Mouse (Mus musculus): ENCODE data around the gene Vangl2. TPM values are rescaled to one million over a fixed set of nuclear protein-coding genes. Genes with fewer than 3 reads are reported as not detected.

The Vangl2 gene
- polyA plus RNA-seq, 1 experiment from 2014 or later: 0.89 TPM

DNA sequence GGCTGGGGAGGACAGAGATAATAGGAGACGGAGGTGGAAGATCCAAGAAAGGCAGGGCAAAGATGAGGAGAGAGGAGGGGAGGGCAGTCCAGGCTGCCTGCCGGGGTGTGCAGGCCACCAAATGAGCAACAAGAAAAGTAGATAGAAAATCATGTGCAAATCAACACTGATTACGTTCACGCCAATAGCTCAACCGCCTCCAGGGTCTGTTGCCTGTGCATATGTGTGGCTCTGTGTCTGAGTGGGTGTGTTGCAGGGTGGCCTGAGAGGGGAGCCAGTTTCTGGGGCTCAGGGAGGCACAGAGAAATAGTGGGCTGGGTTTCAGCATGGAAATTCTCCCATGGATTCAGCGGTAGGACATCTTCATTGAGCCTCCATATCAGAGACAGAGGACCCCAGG, 30.1 kb upstream of the Vangl2 start:
- Histone ChIP-seq H3K27ac (no peak overlapping the region), H3K4me1 (replicated peaks) (peaks cover 7% of the 10 kb centered on the region; the same call in 1 of the 2 replicates), H3K36me3 (no peaks in the 10 kb centered on the region), H3K9me3 (replicated peaks) (no peaks in the 10 kb centered on the region), H3K9ac (no peak overlapping the region), H3K4me2 (no peak overlapping the region), H3K4me3 (replicated peaks) (no peak overlapping the region), H3K27me3 (peaks cover 43% of the 10 kb centered on the region)
- DNase-seq: no peak
- WGBS (ENCODE audit: insufficient replicate concordance): 58% methylated on average over 6 of the region's 6 CpGs
- no peak for ATAC-seq (ENCODE audit: low read depth)

- no peak within 1 kb of the TSS for H3K4me3 ChIP-seq (replicated peaks)
- no peaks in the 10 kb centered on the region for H3K9me3 ChIP-seq (replicated peaks)
- H3K4me1 ChIP-seq (replicated peaks): peaks cover 7% of the 10 kb centered on the region; the same call in 1 of the 2 replicates
- WGBS (ENCODE audit: insufficient replicate concordance): 42% methylated on average over 2 of the region's 2 CpGs
- DNase-seq (no peak), ATAC-seq (ENCODE audit: low read depth) (no peak)
- no peak within 1 kb of the TSS for H3K4me2 ChIP-seq
- H3K27me3 ChIP-seq: peaks cover 51% of the 10 kb centered on the region
- H3K36me3 ChIP-seq: no peaks in the 10 kb centered on the region
- no peak within 1 kb of the TSS for H3K27ac ChIP-seq
- no peak within 1 kb of the TSS for H3K9ac ChIP-seq
These were observed 29.3 kb upstream of the Vangl2 start, which contains the start of gene Nhlh1 for GRCm38 (mm10) chr1:172057491-172057921. TSS of gene Nhlh1 (minus strand) at chr1:172057573.

GRCm38 (mm10) chr1:172056251-172056650, 28.0 kb upstream of the Vangl2 start:
- peaks cover 61% of the 10 kb centered on the region for H3K27me3 ChIP-seq

GRCm38 (mm10) chr1:172053541-172054440, 25.5 kb upstream of the Vangl2 start:
- DNase-seq: no peak
- Histone ChIP-seq H3K4me1 (replicated peaks) (peaks cover 7% of the 10 kb centered on the region; the same call in 1 of the 2 replicates), H3K27ac (no peak overlapping the region), H3K4me3 (replicated peaks) (peak overlapping the region; percentile 22), H3K4me2 (peak overlapping the region; percentile 38), H3K9ac (no peak overlapping the region), H3K36me3 (no peaks in the 10 kb centered on the region), H3K27me3 (peaks cover 65% of the 10 kb centered on the region), H3K9me3 (replicated peaks) (no peaks in the 10 kb centered on the region)
- WGBS (ENCODE audit: insufficient replicate concordance): 5% methylated on average over 42 of the region's 42 CpGs
- no peak for ATAC-seq (ENCODE audit: low read depth)

More at GRCm38 (mm10) chr1:172056251-172056650, 28.0 kb upstream of the Vangl2 start:
- H3K9ac ChIP-seq: no peak overlapping the region
- no peak for DNase-seq
- H3K4me2 ChIP-seq: no peak overlapping the region
- H3K4me3 ChIP-seq (replicated peaks): no peak overlapping the region
- H3K27ac ChIP-seq: no peak overlapping the region
- no peaks in the 10 kb centered on the region for H3K36me3 ChIP-seq
- H3K4me1 ChIP-seq (replicated peaks): peaks cover 7% of the 10 kb centered on the region; the same call in 1 of the 2 replicates
- WGBS (ENCODE audit: insufficient replicate concordance): 55% methylated on average over 4 of the region's 4 CpGs
- H3K9me3 ChIP-seq (replicated peaks): no peaks in the 10 kb centered on the region
- ATAC-seq (ENCODE audit: low read depth): no peak

- H3K4me1 ChIP-seq (replicated peaks): peaks cover 7% of the 10 kb centered on the region; the same call in 1 of the 2 replicates
- H3K4me3 ChIP-seq (replicated peaks): no peak overlapping the region
- no peaks in the 10 kb centered on the region for H3K9me3 ChIP-seq (replicated peaks)
- no peak for DNase-seq
- 13% methylated on average over 10 of the region's 10 CpGs for WGBS (ENCODE audit: insufficient replicate concordance)
- no peak overlapping the region for H3K4me2 ChIP-seq
- H3K36me3 ChIP-seq: no peaks in the 10 kb centered on the region
- H3K27me3 ChIP-seq: peaks cover 62% of the 10 kb centered on the region
- no peak overlapping the region for H3K27ac ChIP-seq
- no peak overlapping the region for H3K9ac ChIP-seq
- no peak for ATAC-seq (ENCODE audit: low read depth)
These were observed 24.6 kb upstream of the Vangl2 start for GRCm38 (mm10) chr1:172052766-172053279.

DNA sequence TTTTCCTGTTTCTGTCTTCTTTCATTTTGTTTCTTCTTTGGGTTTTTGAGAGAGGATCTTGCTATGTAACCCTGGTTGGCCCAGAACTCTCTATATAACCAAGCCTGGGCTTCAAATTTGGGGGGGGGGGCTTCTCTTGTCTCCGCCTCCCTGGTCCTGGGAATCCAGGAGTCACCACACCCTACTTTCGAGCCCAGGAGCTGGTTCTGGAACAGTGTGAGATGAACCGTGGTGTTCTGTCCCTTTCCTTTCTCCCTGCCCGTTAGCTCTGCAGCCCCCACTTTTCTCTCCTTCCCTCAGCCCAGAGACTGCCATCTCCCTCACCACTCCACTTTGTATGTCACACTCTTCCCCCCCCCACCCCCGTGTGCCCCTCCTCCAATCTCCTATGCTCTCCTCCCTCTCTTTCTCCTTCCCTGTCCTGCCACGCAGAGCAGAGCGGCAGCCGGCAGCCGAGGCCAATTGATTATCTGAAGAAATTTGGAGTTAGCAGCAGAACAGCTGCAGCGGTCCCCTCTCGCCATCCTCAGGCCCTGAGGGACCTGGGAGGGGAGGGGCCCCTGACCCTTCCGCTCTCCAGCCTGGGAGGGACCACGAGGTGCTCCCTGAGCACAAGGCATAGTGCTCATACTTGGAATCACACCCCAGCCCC, 21.0 kb upstream of the Vangl2 start:
- Histone ChIP-seq H3K27me3 (peaks cover 32% of the 10 kb centered on the region), H3K9me3 (replicated peaks) (no peaks in the 10 kb centered on the region), H3K4me3 (replicated peaks) (no peak overlapping the region), H3K4me1 (replicated peaks) (peaks cover 7% of the 10 kb centered on the region; the same call in 1 of the 2 replicates), H3K36me3 (no peaks in the 10 kb centered on the region), H3K4me2 (no peak overlapping the region), H3K9ac (no peak overlapping the region), H3K27ac (no peak overlapping the region)
- 34% methylated on average over 13 of the region's 13 CpGs for WGBS (ENCODE audit: insufficient replicate concordance)
- ATAC-seq (ENCODE audit: low read depth): no peak
- no peak for DNase-seq

GRCm38 (mm10) chr1:172048241-172048734, 20.0 kb upstream of the Vangl2 start:
- H3K9me3 ChIP-seq (replicated peaks): no peaks in the 10 kb centered on the region
- H3K27ac ChIP-seq: no peak overlapping the region
- H3K36me3 ChIP-seq: no peaks in the 10 kb centered on the region
- H3K27me3 ChIP-seq: peaks cover 22% of the 10 kb centered on the region
- no peaks in the 10 kb centered on the region for H3K4me1 ChIP-seq (replicated peaks)
- H3K4me2 ChIP-seq: no peak overlapping the region
- DNase-seq: no peak
- no peak for ATAC-seq (ENCODE audit: low read depth)
- H3K4me3 ChIP-seq (replicated peaks): 0 out of 2 replicates have a peak overlapping the region, but pooled peaks have one; percentile 4
- no peak overlapping the region for H3K9ac ChIP-seq
- WGBS (ENCODE audit: insufficient replicate concordance): 15% methylated on average over 6 of the region's 6 CpGs

GRCm38 (mm10) chr1:172046938-172047337, 18.7 kb upstream of the Vangl2 start:
- Histone ChIP-seq H3K4me3 (replicated peaks) (no peak overlapping the region), H3K27ac (no peak overlapping the region), H3K27me3 (peaks cover 9% of the 10 kb centered on the region), H3K4me2 (no peak overlapping the region; the same call in 1 of the 2 replicates), H3K4me1 (replicated peaks) (no peaks in the 10 kb centered on the region), H3K9ac (no peak overlapping the region), H3K9me3 (replicated peaks) (no peaks in the 10 kb centered on the region), H3K36me3 (no peaks in the 10 kb centered on the region)
- ATAC-seq (ENCODE audit: low read depth) (no peak), DNase-seq (no peak)
- 13% methylated on average over 5 of the region's 5 CpGs for WGBS (ENCODE audit: insufficient replicate concordance)

GRCm38 (mm10) chr1:172046410-172046809, 18.2 kb upstream of the Vangl2 start:
- H3K36me3 ChIP-seq: no peaks in the 10 kb centered on the region
- 61% methylated on average over 8 of the region's 8 CpGs for WGBS (ENCODE audit: insufficient replicate concordance)
- DNase-seq (no peak), ATAC-seq (ENCODE audit: low read depth) (no peak)
- H3K4me2 ChIP-seq: no peak overlapping the region
- no peak overlapping the region for H3K4me3 ChIP-seq (replicated peaks)
- no peaks in the 10 kb centered on the region for H3K9me3 ChIP-seq (replicated peaks)
- H3K4me1 ChIP-seq (replicated peaks): no peaks in the 10 kb centered on the region
- H3K27me3 ChIP-seq: 0 out of 2 replicates have a peak, but pooled peaks cover 4% of the 10 kb centered on the region
- no peak overlapping the region for H3K9ac ChIP-seq
- no peak overlapping the region for H3K27ac ChIP-seq

GRCm38 (mm10) chr1:172029914-172030313, 1.7 kb upstream of the Vangl2 start:
- no peak overlapping the region for H3K4me3 ChIP-seq (replicated peaks)
- ATAC-seq (ENCODE audit: low read depth): no peak
- H3K27me3 ChIP-seq: peaks cover 18% of the 10 kb centered on the region
- 88% methylated on average over 2 of the region's 2 CpGs for WGBS (ENCODE audit: insufficient replicate concordance)
- no peaks in the 10 kb centered on the region for H3K9me3 ChIP-seq (replicated peaks)
- no peak overlapping the region for H3K9ac ChIP-seq
- no peak overlapping the region for H3K27ac ChIP-seq
- DNase-seq: no peak
- no peaks in the 10 kb centered on the region for H3K36me3 ChIP-seq
- H3K4me2 ChIP-seq: no peak overlapping the region
- peaks cover 13% of the 10 kb centered on the region for H3K4me1 ChIP-seq (replicated peaks)

DNA sequence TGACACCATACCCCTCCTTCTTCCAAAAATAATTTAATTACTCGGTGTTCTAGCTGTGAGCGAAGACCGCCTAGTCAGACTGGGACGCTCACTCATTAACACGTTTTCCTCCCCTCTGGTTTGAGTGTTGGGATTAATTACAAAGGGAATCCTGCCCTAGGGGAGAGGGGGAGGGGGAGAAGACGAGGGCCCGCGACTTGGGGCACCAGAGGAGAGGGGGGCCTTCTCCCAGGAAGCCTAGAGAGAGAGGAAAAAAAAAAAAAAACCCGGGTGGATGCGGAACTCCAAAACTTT, 488 bp downstream of the Vangl2 start:
- peaks cover 13% of the 10 kb centered on the region for H3K4me1 ChIP-seq (replicated peaks)
- ATAC-seq (ENCODE audit: low read depth) (no peak), DNase-seq (no peak)
- no peak overlapping the region for H3K9ac ChIP-seq
- 49% methylated on average over 10 of the region's 10 CpGs for WGBS (ENCODE audit: insufficient replicate concordance)
- H3K4me2 ChIP-seq: peak overlapping the region; percentile 78
- H3K27me3 ChIP-seq: peaks cover 18% of the 10 kb centered on the region
- peak overlapping the region; percentile 66; the same call in 1 of the 2 replicates for H3K4me3 ChIP-seq (replicated peaks)
- H3K9me3 ChIP-seq (replicated peaks): no peaks in the 10 kb centered on the region
- no peak overlapping the region for H3K27ac ChIP-seq
- H3K36me3 ChIP-seq: no peaks in the 10 kb centered on the region
